ENCODE assay signal across 8 mouse cellular contexts in genomic region chr7:34387784-34388444, GRCm38 (mm10). TPM values are rescaled to one million over a fixed set of nuclear protein-coding genes. Genes with fewer than 3 reads are reported as not detected.
DNase-seq lines count a peak whose midpoint lies in the region; ATAC-seq and TF ChIP-seq lines count a peak whose summit lies in the region.

No protein-coding gene starts in this region.

- ATAC-seq in embryonic facial prominence, embryonic 12.5 days (ENCODE audit: insufficient number of reproducible peaks, insufficient read depth, low FRiP score, low TSS enrichment): no peak
- ATAC-seq in inflammation-experienced regulatory T-cells, adult 6 months: peak; percentile 25
- ATAC-seq in midbrain, embryonic 14.5 days (ENCODE audit: low FRiP score, low TSS enrichment): no peak

- no peaks in the 10 kb centered on the region for H3K9me3 ChIP-seq in embryonic facial prominence, embryonic 12.5 days
- no peaks in the 10 kb centered on the region for H3K9me3 ChIP-seq in midbrain, embryonic 14.5 days (ENCODE audit: control insufficient read depth, low read length)

- H3K4me3 ChIP-seq in heart, adult 2 months: peak overlapping the region; percentile 95
- H3K4me3 ChIP-seq in C2C12 (ENCODE audit: insufficient read depth, poor library complexity, severe bottlenecking): peak overlapping the region; percentile 76
- peak overlapping the region; percentile 93 for H3K4me3 ChIP-seq in embryonic facial prominence, embryonic 12.5 days
- H3K4me3 ChIP-seq in midbrain, embryonic 14.5 days (replicated peaks; ENCODE audit: low read depth, low read length): peak overlapping the region; percentile 93

- intact Hi-C loops in heart, adult 2 months (cut with DNase I): loop anchor here (10.0 kb wide), 1 partner anchor 223 kb away; the partner anchor contains the start of gene Uba2
- intact Hi-C loops in heart, postnatal 25 days (cut with DNase I): no loop called here

- H3K4me2 ChIP-seq in embryonic facial prominence, embryonic 12.5 days (replicated peaks): peak overlapping the region; percentile 83
- H3K4me2 ChIP-seq in midbrain, embryonic 14.5 days (ENCODE audit: low read length): peak overlapping the region; percentile 92

- under 1% methylated on average over 5 of the region's 5 CpGs for WGBS in heart, adult 2 months
- WGBS in embryonic facial prominence, embryonic 12.5 days: 2% methylated on average over 5 of the region's 5 CpGs
- 2% methylated on average over 5 of the region's 5 CpGs for WGBS in midbrain, embryonic 14.5 days

- peaks cover 61% of the 10 kb centered on the region for H3K79me3 ChIP-seq in C2C12 (ENCODE audit: low read depth)

- no peak for TF ChIP-seq POLR2A in heart, adult 2 months (IDR thresholded peaks at IDR 0.05; ENCODE audit: insufficient read depth, low read depth, low read length)

- TF ChIP-seq CTCF in heart, adult 2 months (IDR thresholded peaks at IDR 0.05): no peak
- no peak for TF ChIP-seq CTCF in C2C12 (IDR thresholded peaks at IDR 0.05; ENCODE audit: control insufficient read depth, insufficient read depth, insufficient read length)

- peak overlapping the region; percentile 49 for H3ac ChIP-seq in C2C12 (ENCODE audit: control insufficient read depth, insufficient read length, low read depth)

- H3K79me2 ChIP-seq in heart, adult 2 months (replicated peaks; ENCODE audit: control insufficient read depth, insufficient read depth, low read length): peaks cover 3% of the 10 kb centered on the region
- H3K79me2 ChIP-seq in C2C12 (ENCODE audit: control insufficient read depth, insufficient read depth): peaks cover 74% of the 10 kb centered on the region

- H3K36me3 ChIP-seq in heart, adult 2 months (ENCODE audit: control insufficient read depth, insufficient read depth, low read length): peaks cover 20% of the 10 kb centered on the region
- peaks cover 23% of the 10 kb centered on the region for H3K36me3 ChIP-seq in C2C12 (ENCODE audit: control insufficient read depth, insufficient read depth)
- H3K36me3 ChIP-seq in embryonic facial prominence, embryonic 12.5 days: peaks cover 6% of the 10 kb centered on the region; the same call in 1 of the 2 replicates
- no peaks in the 10 kb centered on the region for H3K36me3 ChIP-seq in midbrain, embryonic 14.5 days (ENCODE audit: control insufficient read depth, insufficient read depth, low read length)

- peak overlapping the region; percentile 72 for H3K9ac ChIP-seq in heart, adult 2 months (ENCODE audit: low read depth, low read length)
- peak overlapping the region; percentile 96 for H3K9ac ChIP-seq in embryonic facial prominence, embryonic 12.5 days
- peak overlapping the region; percentile 97 for H3K9ac ChIP-seq in midbrain, embryonic 14.5 days (replicated peaks; ENCODE audit: low read length)

- TF ChIP-seq EP300 in heart, adult 2 months (IDR thresholded peaks at IDR 0.05; ENCODE audit: insufficient read depth, low read depth, low read length): no peak

- no peak for DNase-seq in heart, adult 2 months
- no peak for DNase-seq in heart, postnatal 25 days (ENCODE audit: low spot score)
- DNase-seq in midbrain, embryonic 14.5 days: no peak
- no peak for DNase-seq in left cerebral cortex, adult 8-10 months (ENCODE audit: low spot score in 2 of 2)
- no peak for DNase-seq in cerebellum, adult 18-20 months

- H3K4me1 ChIP-seq in heart, adult 2 months (ENCODE audit: control insufficient read depth, insufficient read depth, low read length): peaks cover 18% of the 10 kb centered on the region
- H3K4me1 ChIP-seq in embryonic facial prominence, embryonic 12.5 days: peaks cover 26% of the 10 kb centered on the region
- peaks cover 33% of the 10 kb centered on the region for H3K4me1 ChIP-seq in midbrain, embryonic 14.5 days (ENCODE audit: control insufficient read depth, insufficient read depth, low read length)

- H3K27ac ChIP-seq in heart, adult 2 months: peak overlapping the region; percentile 99
- no peak overlapping the region for H3K27ac ChIP-seq in embryonic facial prominence, embryonic 12.5 days
- no peak overlapping the region for H3K27ac ChIP-seq in midbrain, embryonic 14.5 days (replicated peaks; ENCODE audit: low read depth, low read length)

- H3K27me3 ChIP-seq in heart, adult 2 months (ENCODE audit: control insufficient read depth, insufficient read depth, low read length): no peaks in the 10 kb centered on the region
- H3K27me3 ChIP-seq in C2C12 (ENCODE audit: control insufficient read depth, insufficient read depth, insufficient read length): no peaks in the 10 kb centered on the region
- no peaks in the 10 kb centered on the region for H3K27me3 ChIP-seq in embryonic facial prominence, embryonic 12.5 days
- H3K27me3 ChIP-seq in midbrain, embryonic 14.5 days (ENCODE audit: control insufficient read depth, insufficient read depth, low read length): no peaks in the 10 kb centered on the region

TF ChIP-seq in C2C12, 6 proteins besides CTCF, POLR2A, EP300 and RAD21:
- TF ChIP-seq CEBPB (IDR thresholded peaks at IDR 0.05; ENCODE audit: low read depth) (no peak), MAX (IDR thresholded peaks at IDR 0.05) (no peak), USF1 (IDR thresholded peaks at IDR 0.05; ENCODE audit: low read depth) (no peak), MYOD1 (IDR thresholded peaks at IDR 0.05; ENCODE audit: control insufficient read depth, insufficient read length, low read depth) (no peak), FOSL1 (IDR thresholded peaks at IDR 0.05; ENCODE audit: insufficient read depth, low read length, poor library complexity, severe bottlenecking) (no peak), MYOG (IDR thresholded peaks at IDR 0.05; ENCODE audit: control insufficient read depth, extremely low read depth, insufficient read length) (no peak)

RNA-seq across cellular contexts. Expression of gene Lsm14a, which starts 5.2 kb away (rescaled TPM):
- total RNA-seq in heart, adult 2 months (2021): 10 to 100 TPM; 86.9 to 88.3 TPM
- 42.9 and 68.7 TPM in 2 replicates for polyA plus RNA-seq in heart, adult 2 months (2012; rRNA removed)
- 10 to 100 TPM; 78.9 to 81.3 TPM for total RNA-seq in heart, postnatal 25 days (2021)
- polyA plus RNA-seq in C2C12 (2012; fragmentation: generic; extraction: Trizol): 41.9 TPM
- 110 and 113 TPM in 2 replicates for polyA plus RNA-seq in embryonic facial prominence, embryonic 12.5 days (2016; fragmentation: Nextera tagmentation; extraction: Ambion mirVana)
- polyA plus RNA-seq in inflammation-experienced regulatory T-cells, adult 6 months (2017; shearing (Covaris generic)): 10 to 100 TPM; 40.0 to 47.5 (median 41.5) TPM
- 46.1 and 48.9 TPM in 2 replicates for polyA plus RNA-seq in midbrain, embryonic 14.5 days (2014; fragmentation: Nextera tagmentation; extraction: Ambion mirVana)
- total RNA-seq in left cerebral cortex, adult 8-10 months (2022): 100 to 1,000 TPM in 1 of 4 experiments, 10 to 100 TPM in 3; 85.2 to 104 (median 92.3) TPM
